Mouse (Mus musculus) gastrocnemius, adult 18-20 months (tissue): ENCODE data around the gene Shb. TPM values are rescaled to one million over a fixed set of nuclear protein-coding genes. Genes with fewer than 3 reads are reported as not detected.
A peak's percentile ranks its signal among the peaks of the same experiment; 100 is the strongest.
"Not testable (repeated sequence)": the region's sequence is repeated elsewhere in the genome, so short reads cannot be mapped to it uniquely, and the experiment has no call there.

ENCODE experiments used
- DNase-seq: peaks from one replicate; pipeline ENCODE4 v3.0.0; 2021; ENCODE audit warnings: low spot score
- microRNA-seq: library from miRNA; unstranded; fragments of <30 nt; microRNA quantifications from one replicate; pipeline ENCODE4 v1.2.0, GENCODE M21; 2021
- total RNA-seq, 2 experiments: library from RNA; stranded (reverse); gene quantifications; 2 replicates each; pipeline ENCODE4 v1.2.3; 2021

The Shb gene
- total RNA-seq, 2 experiments from 2014 or later, result 5.6 to 6.8 TPM

- DNase-seq, result no peak
Observed at GRCm38 (mm10) chr4:45399421-45400210, 132.7 kb downstream of the Shb start.

DNA sequence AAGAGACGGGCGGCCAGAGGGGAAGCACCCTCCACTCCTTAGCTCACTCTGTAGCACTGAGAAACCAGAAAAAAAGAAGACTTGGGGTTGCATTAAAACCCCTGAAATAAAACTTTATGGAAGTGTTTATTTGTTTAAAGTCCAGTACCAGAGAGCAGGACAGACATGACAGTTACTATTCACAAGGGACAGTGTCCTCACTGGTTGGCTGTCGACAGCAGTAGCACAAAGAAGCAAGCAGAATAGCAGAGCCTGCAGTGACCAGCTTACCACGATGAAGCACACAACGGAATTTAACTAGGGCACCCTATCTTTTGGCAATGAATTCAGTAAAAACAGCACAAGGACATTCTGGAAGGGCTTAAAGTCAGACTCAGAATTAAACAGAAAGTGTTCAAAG is 134.0 kb downstream of the Shb start:
- DNase-seq, result not testable (repeated sequence)

DNA sequence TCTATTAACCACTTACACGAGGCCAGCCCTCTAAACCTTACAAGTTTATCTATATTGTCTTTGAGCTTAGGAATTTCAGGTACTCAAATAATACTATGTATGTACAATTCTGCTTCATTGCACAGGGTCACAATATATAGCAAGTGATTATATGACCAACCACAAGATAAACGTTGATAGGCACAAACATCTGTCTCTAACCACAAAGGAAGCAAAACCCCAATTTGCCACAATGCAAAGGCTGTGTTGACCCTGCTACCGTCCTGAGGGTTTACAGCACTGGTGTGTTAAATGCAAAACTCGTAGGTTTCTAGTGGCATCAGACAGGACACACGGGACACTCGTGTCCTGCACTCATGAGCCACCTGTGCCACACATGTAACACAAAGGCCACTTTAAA is 136.1 kb downstream of the Shb start:
- not testable (repeated sequence) for DNase-seq

DNA sequence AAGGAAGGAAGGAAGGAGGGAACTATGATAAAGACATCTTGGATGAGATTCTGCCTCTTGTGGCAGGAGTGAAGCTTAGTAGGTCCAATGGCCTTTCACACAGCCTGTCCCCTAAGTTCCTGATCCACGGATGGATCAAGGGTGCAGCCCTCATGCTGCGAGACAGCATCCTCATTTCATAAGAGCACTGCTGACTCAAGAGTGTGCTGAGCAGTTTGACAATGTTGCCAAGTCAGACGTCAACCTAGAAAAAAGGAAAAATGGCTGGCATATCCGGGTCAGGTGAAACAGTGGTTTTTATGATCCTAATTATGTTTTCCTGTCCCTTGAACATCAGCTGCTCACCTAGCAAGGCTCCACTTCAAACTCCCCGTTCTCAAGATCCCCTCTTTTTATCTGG is 138.6 kb downstream of the Shb start:
- no peak for DNase-seq

DNA sequence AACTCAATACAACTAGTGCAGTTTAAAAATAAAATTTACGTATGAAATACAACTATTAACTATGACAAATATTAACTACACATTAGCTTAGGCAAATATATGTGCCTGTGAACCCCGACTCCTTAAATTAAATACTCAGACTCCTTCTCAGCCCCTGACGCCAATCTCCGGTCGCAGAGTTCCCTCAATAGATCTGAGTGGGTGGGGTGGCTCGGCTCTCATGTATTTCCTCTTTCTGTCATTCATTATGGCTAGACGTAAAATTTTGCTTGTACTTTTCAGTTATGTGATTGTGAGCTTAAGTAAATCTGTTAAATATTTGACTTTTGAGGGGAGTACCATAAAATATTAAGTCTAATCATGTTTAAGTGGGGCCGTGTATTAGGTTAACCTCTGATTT is 139.3 kb downstream of the Shb start:
- no peak for DNase-seq

DNA sequence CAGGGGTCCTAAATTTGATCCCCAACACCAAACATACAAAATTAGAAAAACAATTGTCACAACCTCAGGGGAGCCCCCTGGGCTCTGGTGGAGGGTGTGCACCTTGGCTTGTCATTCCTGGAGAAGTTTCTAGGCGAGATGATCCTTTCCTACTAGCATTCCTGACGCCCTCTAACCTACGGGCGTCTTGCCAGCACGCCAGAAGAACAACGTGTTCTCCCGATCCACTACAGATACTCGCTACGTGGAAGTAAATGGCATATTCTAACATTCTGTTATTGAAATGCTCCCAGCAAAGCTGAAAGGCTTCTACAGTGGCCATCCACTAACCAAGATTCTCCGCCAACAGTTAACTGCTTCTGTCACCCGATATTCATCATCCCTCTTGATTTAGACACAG is 139.7 kb downstream of the Shb start:
- peak; percentile 7 for DNase-seq

- DNase-seq, result no peak
Observed at GRCm38 (mm10) chr4:45392099-45392498, 140.2 kb downstream of the Shb start.

DNA sequence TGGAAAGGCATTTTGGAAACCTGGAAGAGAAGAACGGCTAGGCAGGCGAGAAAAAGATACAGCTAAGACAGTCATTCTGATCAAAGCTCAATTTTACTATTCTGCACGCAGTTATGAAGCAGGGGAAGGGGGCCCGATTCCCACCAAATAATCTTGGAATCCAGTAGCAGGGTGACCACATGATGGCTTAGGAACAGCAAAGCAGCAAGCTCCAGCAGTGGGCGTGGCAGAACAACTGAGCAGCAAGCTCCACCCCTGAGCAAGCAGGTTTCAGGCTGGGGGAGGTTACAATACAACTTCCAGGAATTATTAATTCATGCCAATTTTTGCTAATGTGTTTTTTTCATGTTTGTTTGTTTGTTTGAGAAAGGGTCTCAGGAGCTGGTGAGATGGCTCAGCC is 145.0 kb downstream of the Shb start:
- DNase-seq, result not testable (repeated sequence)

DNA sequence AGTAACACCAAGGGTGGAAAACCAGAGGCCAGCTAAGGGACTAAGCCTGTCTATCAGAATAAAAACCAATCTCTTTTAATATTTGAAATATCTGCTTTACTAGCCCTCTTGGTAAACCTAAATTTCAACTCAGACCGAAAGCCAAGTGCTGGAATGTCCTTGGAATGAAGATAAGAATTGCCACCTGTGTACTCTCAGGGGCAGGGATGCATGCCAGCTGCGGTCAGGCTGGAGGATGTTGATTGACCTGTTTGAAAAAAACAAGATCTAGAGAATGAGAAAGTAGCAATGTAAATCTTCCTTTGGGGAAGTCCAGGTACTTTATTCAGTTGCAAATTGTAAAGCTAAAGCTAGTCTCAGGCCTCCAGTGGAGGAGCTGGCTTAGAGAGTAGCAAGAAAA is 150.1 kb downstream of the Shb start:
- not testable (repeated sequence) for DNase-seq

GRCm38 (mm10) chr4:45380903-45381580 is 151.2 kb downstream of the Shb start:
- not testable (repeated sequence) for DNase-seq

DNA sequence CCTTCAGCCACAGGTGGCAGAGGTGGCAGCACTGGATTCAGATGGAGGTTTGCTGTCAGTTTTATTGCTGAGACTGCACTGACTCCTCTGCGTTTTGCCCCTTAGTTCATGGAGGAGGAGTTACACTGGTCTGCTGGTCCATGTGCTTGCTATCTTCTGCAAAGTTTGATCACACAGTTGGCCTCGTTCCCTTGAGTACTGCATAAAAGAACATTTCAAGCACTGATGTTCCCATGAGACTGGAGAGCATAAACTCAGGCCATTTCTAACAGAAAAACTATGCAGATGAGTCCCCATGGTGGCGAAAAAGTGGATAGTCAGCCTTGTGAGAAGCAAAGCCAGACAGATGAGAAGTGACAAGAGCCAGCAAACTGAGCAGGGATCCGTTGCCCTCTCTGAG is 155.7 kb downstream of the Shb start:
- peak; percentile 14 for DNase-seq

DNA sequence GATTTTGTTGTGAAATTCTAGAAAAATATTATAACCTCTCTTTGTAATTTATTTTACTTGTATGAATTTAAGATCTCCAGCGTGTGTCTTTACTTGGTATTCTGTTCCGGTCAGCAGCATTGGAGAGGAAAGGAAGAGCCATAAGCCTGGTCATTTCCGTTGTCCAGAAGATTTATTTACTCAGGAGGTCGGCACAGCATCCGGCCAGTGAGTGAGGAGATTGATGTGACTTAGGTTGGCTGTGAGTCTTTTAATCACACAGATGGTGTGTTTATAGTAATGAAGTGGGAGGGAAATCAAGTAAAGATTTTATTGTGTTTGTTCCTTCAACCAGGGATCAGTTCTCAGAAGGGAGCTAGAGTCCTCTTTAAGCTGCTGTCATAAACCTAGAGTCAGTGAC is 157.4 kb downstream of the Shb start:
- DNase-seq, result no peak

Small RNAs within 50 kb of the gene (microRNA-seq; reads per million reads assigned to microRNA genes)
- gene Gm22518 (not detected), gene Gm25692 (not detected)

Other genes with a start within 250 kb of the Shb start
- gene Trmt10b, start 235.3 kb downstream of the Shb start, total RNA-seq, result 1 to 10 TPM; 5.8 to 6.0 TPM
- 1 to 10 TPM; 8.7 to 9.0 TPM for gene Dcaf10, start 190.4 kb downstream of the Shb start, total RNA-seq
- 10 to 100 TPM; 11.5 to 12.3 TPM for gene Exosc3, start 189.7 kb downstream of the Shb start, total RNA-seq
- gene Slc25a51, start 123.7 kb downstream of the Shb start, total RNA-seq, result 10 to 100 TPM; 90.9 to 92.9 TPM